Mouse (Mus musculus) heart, embryonic 12.5 days (tissue): ENCODE results near the gene Srsf9. TPM values are rescaled to one million over a fixed set of nuclear protein-coding genes. Genes with fewer than 3 reads are reported as not detected.
"Not testable (repeated sequence)": the region's sequence is repeated elsewhere in the genome, so short reads cannot be mapped to it uniquely, and the experiment has no call there.

Experiments
- ATAC-seq: fragments of 200-750 bp; cut with Nextera tagmentation; 2 replicates; pipeline ENCODE4 v1.8.0; 2017; ENCODE audit warnings: moderate TSS enrichment, moderate library complexity; ENCODE audit not compliant: insufficient number of reproducible peaks, low FRiP score
- H3K27ac ChIP-seq: fragments of 300-500 bp; sonication (generic); 2 replicates; pipeline ENCODE4 v1.5.1; 2016; ENCODE audit warnings: mild to moderate bottlenecking, moderate library complexity; ENCODE audit not compliant: poor library complexity, severe bottlenecking
- H3K27me3 ChIP-seq: fragments of 300-500 bp; sonication (generic); replicated peaks from 2 replicates; pipeline ENCODE4 v1.6.1; 2016; ENCODE audit warnings: mild to moderate bottlenecking, moderate library complexity
- H3K36me3 ChIP-seq: fragments of 300-500 bp; sonication (generic); 2 replicates; pipeline ENCODE4 v1.6.1; 2016; ENCODE audit warnings: mild to moderate bottlenecking, moderate library complexity
- H3K4me1 ChIP-seq: fragments of 300-500 bp; sonication (generic); replicated peaks from 2 replicates; pipeline ENCODE4 v1.6.1; 2016; ENCODE audit warnings: mild to moderate bottlenecking
- H3K4me2 ChIP-seq: fragments of 300-500 bp; sonication (generic); 2 replicates; pipeline ENCODE4 v1.6.1; 2016; ENCODE audit warnings: mild to moderate bottlenecking, moderate library complexity
- H3K4me3 ChIP-seq: fragments of 300-500 bp; sonication (generic); 2 replicates; pipeline ENCODE4 v1.5.1; 2016; ENCODE audit warnings: mild to moderate bottlenecking
- H3K9ac ChIP-seq: fragments of 300-500 bp; sonication (generic); 2 replicates; pipeline ENCODE4 v1.6.1; 2016; ENCODE audit warnings: mild to moderate bottlenecking, moderate library complexity
- H3K9me3 ChIP-seq: fragments of 300-500 bp; sonication (generic); replicated peaks from 2 replicates; pipeline ENCODE4 v1.6.1; 2016; ENCODE audit warnings: mild to moderate bottlenecking, moderate library complexity
- WGBS: fragments of 180-500 bp; shearing (Covaris S2); methylation state at CpG from one replicate; pipeline ENCODE4 v1.1.7; 2016; 5-methylcytosine and 5-hydroxymethylcytosine counted together
- polyA plus RNA-seq: library from polyadenylated mRNA; unstranded; fragments of >200 nt; fragmentation: Nextera tagmentation; extraction: Ambion mirVana; gene quantifications from 2 replicates; pipeline ENCODE4 v1.2.1, GENCODE M21; 2016

Srsf9 gene
- polyA plus RNA-seq, 1 experiment from 2014 or later = 147 TPM

GRCm38 (mm10) chr5:115300792-115301614 is 26.0 kb upstream of the Srsf9 start, which contains the start of gene Dynll1:
Gene Dynll1 (minus strand): TSS chr5:115300999.
- Histone ChIP-seq H3K36me3 (peaks cover 33% of the 10 kb centered on the region), H3K4me2 (peak within 1 kb of the TSS; percentile 85), H3K27ac (peak within 1 kb of the TSS; percentile 91), H3K9me3 (no peaks in the 10 kb centered on the region), H3K4me1 (peaks cover 27% of the 10 kb centered on the region), H3K9ac (peak within 1 kb of the TSS; percentile 92), H3K27me3 (no peaks in the 10 kb centered on the region), H3K4me3 (peak within 1 kb of the TSS; percentile 88)
- peak; percentile 98 for ATAC-seq
- WGBS = under 1% methylated on average over 59 of the region's 66 CpGs

- Histone ChIP-seq H3K27me3 (no peaks in the 10 kb centered on the region), H3K4me2 (peak overlapping the region; percentile 85), H3K36me3 (peaks cover 27% of the 10 kb centered on the region), H3K4me3 (peak overlapping the region; percentile 88), H3K4me1 (peaks cover 27% of the 10 kb centered on the region), H3K9ac (peak overlapping the region; percentile 74), H3K9me3 (no peaks in the 10 kb centered on the region), H3K27ac (peak overlapping the region; percentile 66; the same call in 1 of the 2 replicates)
- WGBS = 32% methylated on average over 13 of the region's 13 CpGs
- ATAC-seq = no peak
These were observed 25.4 kb upstream of the Srsf9 start for GRCm38 (mm10) chr5:115301615-115302014.

- 73% methylated on average over 6 of the region's 7 CpGs for WGBS
- not testable (repeated sequence) for H3K9me3 ChIP-seq, H3K9ac ChIP-seq, ATAC-seq, H3K27ac ChIP-seq, H3K27me3 ChIP-seq, H3K4me3 ChIP-seq
- Histone ChIP-seq H3K36me3 (peaks cover 21% of the 10 kb centered on the region), H3K4me1 (peaks cover 24% of the 10 kb centered on the region), H3K4me2 (peak overlapping the region; percentile 85; the same call in 1 of the 2 replicates)
These were observed 24.8 kb upstream of the Srsf9 start for GRCm38 (mm10) chr5:115302190-115302589.

GRCm38 (mm10) chr5:115312354-115312753 is 14.6 kb upstream of the Srsf9 start:
- H3K4me3 ChIP-seq = no peak overlapping the region
- H3K36me3 ChIP-seq = no peaks in the 10 kb centered on the region
- H3K4me2 ChIP-seq = no peak overlapping the region
- H3K27me3 ChIP-seq = no peaks in the 10 kb centered on the region
- WGBS = 60% methylated on average over 4 of the region's 4 CpGs
- peak; percentile 56 for ATAC-seq
- peaks cover 28% of the 10 kb centered on the region for H3K4me1 ChIP-seq
- no peak overlapping the region for H3K9ac ChIP-seq
- H3K9me3 ChIP-seq = no peaks in the 10 kb centered on the region
- H3K27ac ChIP-seq = peak overlapping the region; percentile 10; the same call in 1 of the 2 replicates

- Histone ChIP-seq H3K4me1 (peaks cover 35% of the 10 kb centered on the region), H3K27ac (peak overlapping the region; percentile 10; the same call in 1 of the 2 replicates), H3K9ac (no peak overlapping the region), H3K9me3 (no peaks in the 10 kb centered on the region), H3K4me2 (no peak overlapping the region), H3K27me3 (no peaks in the 10 kb centered on the region), H3K36me3 (no peaks in the 10 kb centered on the region), H3K4me3 (no peak overlapping the region)
- WGBS = 40% methylated on average over 10 of the region's 10 CpGs
- ATAC-seq = peak; percentile 85
These were observed 13.9 kb upstream of the Srsf9 start for GRCm38 (mm10) chr5:115312816-115313667.

- H3K9ac ChIP-seq = no peak overlapping the region
- ATAC-seq = no peak
- no peak overlapping the region; the same call in 1 of the 2 replicates for H3K27ac ChIP-seq
These were observed 13.4 kb upstream of the Srsf9 start for GRCm38 (mm10) chr5:115313668-115313943.

GRCm38 (mm10) chr5:115316968-115317644 is 9.9 kb upstream of the Srsf9 start:
- peaks cover 44% of the 10 kb centered on the region for H3K4me1 ChIP-seq
- no peak for ATAC-seq
- no peaks in the 10 kb centered on the region for H3K27me3 ChIP-seq
- H3K9ac ChIP-seq = peak overlapping the region; percentile 52
- H3K27ac ChIP-seq = peak overlapping the region; percentile 73
- H3K36me3 ChIP-seq = no peaks in the 10 kb centered on the region
- WGBS = 14% methylated on average over 14 of the region's 14 CpGs
- no peaks in the 10 kb centered on the region for H3K9me3 ChIP-seq
- peak overlapping the region; percentile 3; the same call in 1 of the 2 replicates for H3K4me3 ChIP-seq
- peak overlapping the region; percentile 50 for H3K4me2 ChIP-seq

More at GRCm38 (mm10) chr5:115313668-115313943, 13.4 kb upstream of the Srsf9 start:
- no peaks in the 10 kb centered on the region for H3K9me3 ChIP-seq
- no peak overlapping the region for H3K4me2 ChIP-seq
- H3K36me3 ChIP-seq = no peaks in the 10 kb centered on the region
- WGBS = 39% methylated on average over 5 of the region's 5 CpGs
- H3K4me3 ChIP-seq = no peak overlapping the region
- H3K4me1 ChIP-seq = peaks cover 41% of the 10 kb centered on the region
- no peaks in the 10 kb centered on the region for H3K27me3 ChIP-seq

GRCm38 (mm10) chr5:115317645-115318328 is 9.2 kb upstream of the Srsf9 start:
- peaks cover 37% of the 10 kb centered on the region for H3K4me1 ChIP-seq
- ATAC-seq = peak; percentile 20; the same call in 1 of the 2 replicates
- 6% methylated on average over 10 of the region's 10 CpGs for WGBS
- H3K4me2 ChIP-seq = peak overlapping the region; percentile 50
- peak overlapping the region; percentile 73 for H3K27ac ChIP-seq
- no peaks in the 10 kb centered on the region for H3K27me3 ChIP-seq
- no peaks in the 10 kb centered on the region for H3K9me3 ChIP-seq
- H3K4me3 ChIP-seq = peak overlapping the region; percentile 3; the same call in 1 of the 2 replicates
- no peaks in the 10 kb centered on the region for H3K36me3 ChIP-seq
- 0 out of 2 replicates have a peak overlapping the region, but pooled peaks have one; percentile 26 for H3K9ac ChIP-seq

- Histone ChIP-seq H3K27me3 (no peaks in the 10 kb centered on the region), H3K9me3 (no peaks in the 10 kb centered on the region), H3K27ac (peak overlapping the region; percentile 46), H3K4me3 (peak overlapping the region; percentile 41), H3K4me2 (peak overlapping the region; percentile 83), H3K36me3 (no peaks in the 10 kb centered on the region), H3K9ac (peak overlapping the region; percentile 60), H3K4me1 (peaks cover 25% of the 10 kb centered on the region)
- ATAC-seq = peak; percentile 80; the same call in 1 of the 2 replicates
- under 1% methylated on average over 22 of the region's 22 CpGs for WGBS
These were observed 7.7 kb upstream of the Srsf9 start for GRCm38 (mm10) chr5:115319004-115319940.
